Mouse (Mus musculus) MEL (cell line): Measurements from ENCODE around the gene Edem3.

Experiments used
- CTCF ChIP-seq, 3 experiments: IDR thresholded peaks in 2 of 3; conservative IDR thresholded peaks in 1 of 3; 2 replicates each; pipeline ENCODE4 v1.5.1; 2011 to 2012; ENCODE audit warnings: low read length in 3 of 3, low read depth in 2 of 3, mild to moderate bottlenecking in 2 of 3, improper control_type of control experiment in 1 of 3, inconsistent platforms in 1 of 3, mixed read lengths in 1 of 3, moderate library complexity in 1 of 3; ENCODE audit not compliant: control insufficient read depth in 1 of 3, insufficient read depth in 1 of 3, poor library complexity in 1 of 3, severe bottlenecking in 1 of 3
- EP300 ChIP-seq, 2 experiments: IDR thresholded peaks; 2 replicates each; pipeline ENCODE4 v1.6.1; 2011; ENCODE audit warnings: improper control_type of control experiment in 2 of 2, low read length in 2 of 2, low read depth in 1 of 2, mild to moderate bottlenecking in 1 of 2
- ETS1 ChIP-seq: IDR thresholded peaks from 2 replicates; pipeline ENCODE4 v1.6.1; 2012; ENCODE audit warnings: low read depth, mild to moderate bottlenecking, inconsistent platforms, low read length, improper control_type of control experiment, moderate library complexity
- MAFK ChIP-seq: IDR thresholded peaks from 2 replicates; pipeline ENCODE4 v1.6.1; 2011; ENCODE audit warnings: low read depth, mild to moderate bottlenecking, low read length, improper control_type of control experiment, borderline replicate concordance
- MAZ ChIP-seq: IDR thresholded peaks from 2 replicates; pipeline ENCODE4 v1.6.1; 2012; ENCODE audit warnings: low read depth, mild to moderate bottlenecking, inconsistent platforms, low read length, improper control_type of control experiment
- MEF2A ChIP-seq: IDR thresholded peaks from 2 replicates; pipeline ENCODE4 v1.6.1; 2014; ENCODE audit warnings: low read depth, mild to moderate bottlenecking, inconsistent platforms, low read length, improper control_type of control experiment; ENCODE audit not compliant: poor library complexity, insufficient replicate concordance, severe bottlenecking; ENCODE audit errors: extremely low read depth
- POLR2A ChIP-seq, 2 experiments: IDR thresholded peaks; 2 replicates each; pipeline ENCODE4 v1.6.1; 2011 to 2012; ENCODE audit warnings: low read length in 2 of 2, mild to moderate bottlenecking in 2 of 2, control low read depth in 1 of 2, improper control_type of control experiment in 1 of 2, low read depth in 1 of 2, moderate library complexity in 1 of 2; ENCODE audit not compliant: control insufficient read depth in 1 of 2, insufficient read depth in 1 of 2, poor library complexity in 1 of 2
- POLR2AphosphoS2 ChIP-seq: IDR thresholded peaks from 2 replicates; pipeline ENCODE4 v1.6.1; 2011; ENCODE audit warnings: low read length, improper control_type of control experiment
- TAL1 ChIP-seq: IDR thresholded peaks from 2 replicates; pipeline ENCODE4 v1.6.1; 2012; ENCODE audit warnings: mild to moderate bottlenecking, inconsistent platforms, low read length, moderate library complexity, mixed read lengths
- UBTF ChIP-seq: IDR thresholded peaks from 2 replicates; pipeline ENCODE4 v1.6.1; 2012; ENCODE audit warnings: low read depth, mild to moderate bottlenecking, inconsistent platforms, low read length, improper control_type of control experiment, moderate library complexity, borderline replicate concordance; ENCODE audit not compliant: insufficient read depth
- USF1 ChIP-seq: IDR thresholded peaks from 2 replicates; pipeline ENCODE4 v1.6.1; 2014; ENCODE audit warnings: low read depth, mild to moderate bottlenecking, inconsistent platforms, low read length, improper control_type of control experiment, moderate library complexity
- ZNF384 ChIP-seq: IDR thresholded peaks from 2 replicates; pipeline ENCODE4 v1.6.1; 2012; ENCODE audit warnings: low read depth, mild to moderate bottlenecking, inconsistent platforms, low read length, improper control_type of control experiment

DNA sequence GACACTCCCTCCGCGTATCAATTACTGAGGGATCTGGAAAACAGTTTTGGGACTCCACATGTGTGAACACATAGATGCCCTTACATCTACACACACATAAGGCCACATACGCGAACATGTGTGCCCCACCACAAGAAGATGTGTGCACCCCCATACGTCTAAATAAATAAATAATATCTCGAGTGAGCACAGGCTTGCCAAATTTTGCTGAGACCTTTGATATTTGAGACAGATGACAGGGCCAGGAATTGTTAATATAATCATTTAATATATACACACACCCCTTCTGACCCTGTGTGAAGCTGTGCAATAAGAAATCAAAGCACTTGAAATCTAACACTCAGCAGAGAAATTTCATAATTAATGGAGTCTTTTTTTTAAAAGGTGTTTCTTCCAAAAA is 109.2 kb downstream of the Edem3 start:
- no peak for TF ChIP-seq TAL1
- no peak for TF ChIP-seq CTCF (IDR thresholded peaks at IDR 0.05 in 2 of 3, conservative IDR thresholded peaks at IDR 0.05 in 1 of 3; ENCODE audit: control insufficient read depth in 1 of 3, insufficient read depth in 1 of 3, low read depth in 2 of 3, low read length in 3 of 3, poor library complexity in 1 of 3, severe bottlenecking in 1 of 3)
- TF ChIP-seq POLR2AphosphoS2: no peak
- no peak for TF ChIP-seq MAZ
- TF ChIP-seq MAFK: no peak
- TF ChIP-seq EP300 (IDR thresholded peaks at IDR 0.05; ENCODE audit: low read depth in 1 of 2, low read length in 2 of 2): no peak
- TF ChIP-seq MEF2A: no peak
- TF ChIP-seq POLR2A (IDR thresholded peaks at IDR 0.05; ENCODE audit: control insufficient read depth in 1 of 2, insufficient read depth in 1 of 2, low read depth in 1 of 2, low read length in 2 of 2, poor library complexity in 1 of 2): no peak
- TF ChIP-seq UBTF: no peak
- no peak for TF ChIP-seq ETS1
- no peak for TF ChIP-seq USF1
- TF ChIP-seq ZNF384: no peak
